Mouse (Mus musculus) testis, adult 2 months (tissue): ENCODE results near the gene Cbx8.

Experiments
- CTCF ChIP-seq: fragments of 200-500 bp; IDR thresholded peaks from 2 replicates; pipeline ENCODE4 v1.5.1; 2012; ENCODE audit warnings: low read depth, mild to moderate bottlenecking, inconsistent platforms, low read length, moderate library complexity; ENCODE audit not compliant: control insufficient read depth, insufficient read depth, insufficient replicate concordance
- POLR2A ChIP-seq: fragments of 200-500 bp; IDR thresholded peaks from 2 replicates; pipeline ENCODE4 v1.6.1; 2012; ENCODE audit warnings: low read depth, mild to moderate bottlenecking, inconsistent platforms, low read length, moderate library complexity; ENCODE audit not compliant: control insufficient read depth

- TF ChIP-seq POLR2A (no peak), CTCF (no peak)
Measured at GRCm38 (mm10) chr11:119035094-119035685, 5.6 kb downstream of the Cbx8 start.
